Mouse (Mus musculus): ENCODE data around the gene Ier5l. TPM values are rescaled to one million over a fixed set of nuclear protein-coding genes. Genes with fewer than 3 reads are reported as not detected.

Gene Ier5l
- polyA plus RNA-seq, 1 experiment from 2014 or later, result 4.0 TPM

DNA sequence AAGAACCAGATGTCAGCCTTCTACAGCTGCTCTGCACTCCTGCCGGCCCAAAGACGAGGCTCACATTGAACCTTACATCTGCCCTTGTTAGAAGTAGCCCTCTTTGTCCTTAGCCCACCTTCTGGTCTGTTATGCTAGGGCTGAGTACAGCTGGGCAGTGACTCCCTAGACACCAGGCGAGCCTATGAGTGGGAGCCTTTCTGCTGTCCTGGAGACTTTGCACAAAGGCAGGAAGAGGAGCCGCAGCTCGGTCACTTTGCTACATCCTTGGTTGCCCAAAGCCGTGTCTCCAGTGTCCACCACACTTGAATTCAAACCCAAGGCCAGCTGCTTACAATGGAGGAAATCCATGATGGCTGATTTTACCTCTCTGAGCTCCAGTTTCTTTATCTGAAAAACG is 25.6 kb downstream of the Ier5l start:
- Histone ChIP-seq H3K4me1 (peaks cover 29% of the 10 kb centered on the region), H3K4me3 (no peak overlapping the region), H3K9ac (no peak overlapping the region), H3K36me3 (peaks cover 81% of the 10 kb centered on the region), H3K27me3 (no peaks in the 10 kb centered on the region), H3K9me3 (peaks cover 7% of the 10 kb centered on the region; the same call in 1 of the 2 replicates), H3K27ac (no peak overlapping the region), H3K4me2 (no peak overlapping the region)
- WGBS, result 75% methylated on average over 7 of the region's 7 CpGs
- no peak for ATAC-seq (ENCODE audit: insufficient number of reproducible peaks, insufficient read depth, low FRiP score, low TSS enrichment, low read depth)

DNA sequence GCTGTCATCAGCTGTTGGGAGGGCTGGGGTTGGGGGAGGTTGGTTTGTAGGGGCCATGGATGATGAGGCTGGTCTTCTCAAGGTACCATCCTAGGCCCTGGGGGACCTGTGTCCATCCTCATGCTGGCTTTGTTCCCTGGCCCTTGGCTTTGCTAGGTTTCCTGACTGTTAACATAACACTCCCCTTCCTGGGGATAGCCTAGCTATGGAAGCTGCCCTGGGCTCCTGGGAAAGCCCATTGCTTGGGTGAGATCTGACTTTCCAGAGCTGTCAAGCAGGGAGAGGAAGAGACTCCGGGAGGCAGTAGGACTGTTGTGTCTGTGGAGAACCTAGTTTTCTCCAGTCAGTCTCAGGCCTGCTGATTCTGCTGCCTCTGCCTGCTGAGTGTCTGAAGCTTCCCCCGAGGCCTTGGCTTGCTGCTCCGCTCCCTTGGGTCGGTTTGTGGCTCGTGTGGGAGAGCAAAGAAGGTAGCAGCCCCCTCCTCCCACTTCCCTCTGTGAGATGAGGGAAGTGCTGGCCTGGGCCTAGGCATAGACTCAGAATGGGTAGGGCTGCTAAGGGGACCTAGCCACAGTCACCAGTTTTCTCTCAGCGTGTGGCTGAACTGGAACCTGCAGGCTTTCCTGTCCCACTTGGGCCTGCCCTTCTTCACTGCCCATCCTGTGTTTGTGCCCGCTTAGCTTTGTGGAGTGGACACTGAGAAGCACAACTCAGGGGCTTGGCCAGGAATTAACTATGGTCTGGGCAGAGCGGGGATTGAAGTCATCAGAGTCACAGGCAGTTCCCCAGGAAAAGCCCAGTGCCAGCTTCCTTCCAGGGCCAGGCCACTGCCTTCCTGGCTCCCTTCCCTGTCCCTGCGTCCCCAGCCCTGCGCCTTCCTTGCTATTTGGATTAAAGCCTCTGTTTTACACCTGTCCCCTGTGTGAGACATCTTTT is 26.9 kb downstream of the Ier5l start:
- Histone ChIP-seq H3K4me1 (peaks cover 41% of the 10 kb centered on the region), H3K4me3 (no peak overlapping the region), H3K36me3 (peaks cover 86% of the 10 kb centered on the region), H3K27ac (peak overlapping the region; percentile 28; the same call in 1 of the 2 replicates), H3K27me3 (no peaks in the 10 kb centered on the region), H3K9me3 (peaks cover 7% of the 10 kb centered on the region; the same call in 1 of the 2 replicates), H3K4me2 (no peak overlapping the region), H3K9ac (0 out of 2 replicates have a peak overlapping the region, but pooled peaks have one; percentile 11)
- WGBS, result 74% methylated on average over 10 of the region's 10 CpGs
- no peak for ATAC-seq (ENCODE audit: insufficient number of reproducible peaks, insufficient read depth, low FRiP score, low TSS enrichment, low read depth)

DNA sequence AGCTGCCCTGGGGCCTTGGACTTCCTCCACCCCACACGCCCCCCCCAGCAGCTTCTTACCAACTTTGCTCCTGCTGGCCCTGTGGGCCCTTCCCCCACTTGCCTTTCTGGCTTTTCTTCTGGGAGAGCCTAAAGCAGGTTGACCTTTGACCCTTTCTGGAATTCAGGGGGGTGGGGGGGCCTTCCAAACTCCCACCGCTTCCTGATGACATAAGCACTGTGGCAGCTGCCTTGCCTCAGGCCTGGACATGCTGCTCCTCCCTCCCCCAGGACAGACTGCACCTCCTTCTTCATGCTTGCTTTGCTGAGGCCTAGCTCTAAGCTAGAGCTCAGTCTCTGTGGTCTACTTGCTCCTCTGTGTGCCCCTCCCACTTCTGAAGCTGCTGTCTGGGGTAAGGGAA is 28.7 kb downstream of the Ier5l start:
- H3K9me3 ChIP-seq, result peaks cover 7% of the 10 kb centered on the region; the same call in 1 of the 2 replicates
- peaks cover 54% of the 10 kb centered on the region for H3K4me1 ChIP-seq
- no peak for ATAC-seq (ENCODE audit: insufficient number of reproducible peaks, insufficient read depth, low FRiP score, low TSS enrichment, low read depth)
- no peak overlapping the region for H3K4me2 ChIP-seq
- no peaks in the 10 kb centered on the region for H3K27me3 ChIP-seq
- peaks cover 75% of the 10 kb centered on the region for H3K36me3 ChIP-seq
- peak overlapping the region; percentile 71 for H3K27ac ChIP-seq
- H3K9ac ChIP-seq, result peak overlapping the region; percentile 6; the same call in 1 of the 2 replicates
- WGBS, result 25% methylated on average over 2 of the region's 2 CpGs
- no peak overlapping the region for H3K4me3 ChIP-seq

DNA sequence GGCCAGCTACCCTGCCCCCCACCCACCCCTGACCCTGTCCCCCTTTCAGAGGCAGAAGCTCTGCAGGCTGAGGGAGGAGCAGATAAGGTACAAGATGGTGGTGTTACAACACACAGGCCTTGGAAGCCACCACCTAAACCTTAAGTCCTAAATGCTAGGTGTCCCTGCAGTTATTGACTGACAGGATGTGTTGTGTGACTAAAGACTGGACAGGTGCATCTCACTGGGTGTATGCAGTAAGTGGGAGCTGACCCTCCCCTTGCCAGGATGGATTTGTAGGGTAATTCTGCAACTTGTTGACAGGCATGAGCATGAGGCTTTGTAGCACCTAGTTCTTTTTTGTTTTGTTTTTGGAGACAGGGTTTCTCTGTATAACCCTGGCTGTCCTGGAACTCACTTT is 29.6 kb downstream of the Ier5l start:
- no peak for ATAC-seq (ENCODE audit: insufficient number of reproducible peaks, insufficient read depth, low FRiP score, low TSS enrichment, low read depth)
- no peak overlapping the region for H3K9ac ChIP-seq

DNA sequence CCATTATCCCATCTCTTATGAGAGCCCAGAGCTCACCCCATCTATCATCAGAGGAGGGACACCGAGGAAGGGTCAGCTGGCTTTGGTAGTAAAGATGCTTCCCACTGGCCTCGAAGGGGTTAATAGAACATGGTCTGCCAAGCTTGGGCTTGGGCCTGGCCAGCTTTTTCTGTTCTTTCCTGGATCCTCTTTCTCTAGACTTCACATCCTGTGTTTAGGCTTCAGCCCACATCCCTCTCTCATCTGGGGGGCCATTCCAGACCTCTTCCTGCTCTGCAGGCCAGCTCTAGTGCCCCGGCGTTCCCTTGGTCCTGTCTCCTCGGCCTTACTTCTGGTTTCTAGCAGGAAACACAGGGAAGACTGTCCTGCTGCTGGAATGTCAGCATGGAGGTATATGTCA is 30.0 kb downstream of the Ier5l start:
- peaks cover 74% of the 10 kb centered on the region for H3K36me3 ChIP-seq
- 67% methylated on average over 5 of the region's 5 CpGs for WGBS

More for the DNA sequence above, 29.6 kb downstream of the Ier5l start:
- Histone ChIP-seq H3K27me3 (no peaks in the 10 kb centered on the region), H3K27ac (peak overlapping the region; percentile 100), H3K4me2 (no peak overlapping the region), H3K36me3 (peaks cover 74% of the 10 kb centered on the region), H3K4me3 (no peak overlapping the region), H3K9me3 (peaks cover 1% of the 10 kb centered on the region; the same call in 1 of the 2 replicates), H3K4me1 (peaks cover 63% of the 10 kb centered on the region)

DNA sequence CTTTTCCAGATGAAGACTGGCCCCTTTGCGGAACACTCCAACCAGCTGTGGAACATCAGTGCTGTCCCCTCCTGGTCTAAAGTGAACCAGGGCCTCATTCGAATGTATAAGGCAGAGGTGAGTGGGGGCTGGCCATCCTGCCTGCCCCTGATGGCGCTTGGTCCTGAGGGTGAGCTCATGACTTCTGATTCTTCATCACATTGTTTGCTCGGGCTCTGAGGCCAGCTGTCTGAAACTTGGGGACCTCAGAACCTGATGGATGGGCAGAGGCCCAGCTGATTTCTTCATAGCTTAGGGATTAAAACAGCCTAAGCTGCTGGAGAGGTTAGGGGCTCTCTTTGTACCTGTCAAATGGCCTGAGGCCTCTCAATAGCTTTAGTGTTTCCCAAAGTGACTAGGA is 30.7 kb downstream of the Ier5l start:
- Histone ChIP-seq H3K36me3 (peaks cover 76% of the 10 kb centered on the region), H3K9ac (peak overlapping the region; percentile 71), H3K4me2 (no peak overlapping the region), H3K9me3 (no peaks in the 10 kb centered on the region), H3K4me3 (no peak overlapping the region), H3K27me3 (no peaks in the 10 kb centered on the region), H3K4me1 (peaks cover 65% of the 10 kb centered on the region), H3K27ac (peak overlapping the region; percentile 100)
- 47% methylated on average over 4 of the region's 4 CpGs for WGBS
- ATAC-seq (ENCODE audit: insufficient number of reproducible peaks, insufficient read depth, low FRiP score, low TSS enrichment, low read depth), result no peak

More for the DNA sequence above, 30.0 kb downstream of the Ier5l start:
- H3K4me1 ChIP-seq, result peaks cover 65% of the 10 kb centered on the region
- no peaks in the 10 kb centered on the region for H3K9me3 ChIP-seq
- no peak overlapping the region for H3K4me2 ChIP-seq
- H3K27ac ChIP-seq, result peak overlapping the region; percentile 100
- no peak overlapping the region for H3K4me3 ChIP-seq
- H3K27me3 ChIP-seq, result no peaks in the 10 kb centered on the region
- H3K9ac ChIP-seq, result 0 out of 2 replicates have a peak overlapping the region, but pooled peaks have one; percentile 22
- ATAC-seq (ENCODE audit: insufficient number of reproducible peaks, insufficient read depth, low FRiP score, low TSS enrichment, low read depth), result no peak

DNA sequence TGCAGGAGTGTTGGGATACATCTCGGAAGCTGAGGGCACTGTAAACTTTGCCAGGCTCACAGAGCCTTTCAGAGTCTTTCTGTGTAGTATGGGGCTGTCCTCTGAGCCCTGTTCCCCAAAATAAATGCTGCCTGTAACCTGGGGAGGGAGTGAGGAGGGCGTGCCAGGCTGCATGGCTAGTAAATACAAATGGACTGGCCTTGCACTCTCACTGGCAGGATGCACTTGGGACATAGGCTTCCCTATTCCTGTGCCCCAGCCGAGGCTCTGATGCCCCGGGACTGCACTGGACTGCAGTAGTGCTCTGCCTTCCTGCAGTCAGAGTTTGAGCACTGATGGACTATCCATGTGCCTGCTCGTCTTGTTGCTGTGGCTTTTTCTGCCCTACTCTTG is 31.5 kb downstream of the Ier5l start:
- Histone ChIP-seq H3K9ac (peak overlapping the region; percentile 71), H3K4me1 (peaks cover 65% of the 10 kb centered on the region), H3K4me3 (peak overlapping the region; percentile 34), H3K36me3 (peaks cover 76% of the 10 kb centered on the region), H3K4me2 (peak overlapping the region; percentile 61), H3K27ac (peak overlapping the region; percentile 100), H3K27me3 (no peaks in the 10 kb centered on the region), H3K9me3 (no peaks in the 10 kb centered on the region)
- ATAC-seq (ENCODE audit: insufficient number of reproducible peaks, insufficient read depth, low FRiP score, low TSS enrichment, low read depth), result no peak
- WGBS, result 28% methylated on average over 5 of the region's 5 CpGs

DNA sequence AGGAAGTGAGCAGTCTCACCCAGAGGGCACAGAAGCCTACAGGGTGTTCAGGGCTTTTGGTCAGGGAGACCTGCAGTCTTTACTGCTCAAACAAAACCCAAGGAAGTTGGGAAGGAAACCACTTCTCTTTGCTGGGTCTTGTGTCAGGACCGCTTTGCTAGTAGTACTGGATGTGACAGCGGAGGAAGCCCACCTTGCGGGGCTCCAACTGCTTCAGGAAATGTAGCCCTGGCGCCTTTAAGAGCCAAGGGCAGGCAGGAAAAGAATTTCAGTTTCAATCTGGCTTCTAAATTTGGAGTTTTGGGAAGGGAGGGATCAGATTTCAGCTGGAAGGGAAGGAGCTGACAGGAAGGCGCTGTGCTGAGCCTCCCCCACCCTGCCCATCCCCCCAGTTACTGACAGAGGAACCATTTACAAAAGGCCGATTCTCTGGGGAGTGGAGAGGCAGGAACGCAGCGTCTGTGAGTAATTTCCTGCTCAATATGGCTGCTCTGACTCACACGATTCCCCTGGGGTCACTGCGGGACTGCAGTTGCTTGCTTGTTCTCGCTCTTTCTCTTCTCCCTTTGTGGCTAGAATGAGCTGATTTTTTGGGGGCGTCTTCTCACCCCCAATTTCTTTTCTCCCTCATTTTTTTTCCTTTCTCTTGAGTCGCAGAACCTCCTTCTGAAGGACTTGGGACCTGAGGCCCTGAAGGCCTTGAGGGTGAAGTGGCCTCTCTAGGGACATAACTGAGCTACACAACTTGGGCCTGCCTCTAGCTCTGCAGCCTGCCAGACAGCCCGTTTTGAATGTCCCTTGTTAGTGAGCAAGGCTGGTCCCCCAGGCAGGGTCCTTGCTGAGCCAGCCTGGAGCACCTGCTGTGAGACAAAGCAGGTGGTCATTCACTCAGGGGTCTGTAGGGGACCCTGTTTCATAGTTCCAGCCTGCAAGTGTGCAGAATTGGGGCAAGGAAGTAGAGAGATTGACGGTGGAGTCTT is 32.2 kb downstream of the Ier5l start:
- H3K36me3 ChIP-seq, result peaks cover 73% of the 10 kb centered on the region
- peaks cover 65% of the 10 kb centered on the region for H3K4me1 ChIP-seq
- H3K27me3 ChIP-seq, result no peaks in the 10 kb centered on the region
- 2% methylated on average over 15 of the region's 15 CpGs for WGBS
- H3K9me3 ChIP-seq, result no peaks in the 10 kb centered on the region
- peak; percentile 72 for ATAC-seq (ENCODE audit: insufficient number of reproducible peaks, insufficient read depth, low FRiP score, low TSS enrichment, low read depth)
- H3K4me2 ChIP-seq, result peak overlapping the region; percentile 61
- H3K4me3 ChIP-seq, result peak overlapping the region; percentile 34
- peak overlapping the region; percentile 71 for H3K9ac ChIP-seq
- H3K27ac ChIP-seq, result peak overlapping the region; percentile 100

DNA sequence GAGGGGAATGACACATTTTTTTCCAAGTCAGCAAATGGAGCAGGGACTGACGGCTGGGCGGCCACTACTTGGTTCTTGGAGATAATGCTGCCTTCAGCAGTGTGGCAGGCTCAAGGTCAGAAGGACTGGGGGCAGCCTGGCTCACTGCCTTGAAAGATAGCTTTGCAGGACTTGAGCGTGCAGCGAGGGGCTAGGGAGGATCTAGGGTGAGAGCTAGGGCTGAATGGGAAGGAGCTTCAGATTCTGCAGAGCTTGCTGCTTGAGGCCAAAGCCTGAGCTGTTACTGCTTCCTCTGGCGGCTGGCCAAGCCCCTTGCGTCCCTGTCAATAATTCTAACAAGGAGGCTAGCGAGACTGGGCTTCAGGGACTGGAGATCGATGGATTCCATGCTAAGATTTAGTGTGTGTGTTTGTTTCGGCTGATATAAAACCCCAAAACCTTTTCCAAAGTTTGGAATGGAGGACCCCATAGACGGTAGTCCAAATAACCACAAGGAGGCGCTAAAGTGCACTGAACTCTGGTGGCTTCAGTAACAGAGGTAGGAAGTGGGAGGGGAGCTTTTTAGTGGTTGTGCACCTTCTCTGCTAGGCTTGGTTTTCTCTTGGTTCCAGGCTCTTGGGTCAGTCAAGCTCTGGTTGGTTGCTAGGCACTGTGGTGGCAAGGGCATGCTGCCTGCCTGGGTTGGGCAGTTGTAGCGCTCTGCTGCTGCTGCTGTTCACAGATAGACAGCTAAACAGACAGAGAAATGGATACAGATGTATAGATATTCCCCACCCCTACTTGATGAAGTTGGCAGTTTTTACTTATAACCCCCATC is 33.1 kb downstream of the Ier5l start:
- Histone ChIP-seq H3K27me3 (no peaks in the 10 kb centered on the region), H3K27ac (peak overlapping the region; percentile 100), H3K4me3 (peak overlapping the region; percentile 11; the same call in 1 of the 2 replicates), H3K9ac (peak overlapping the region; percentile 71), H3K4me2 (peak overlapping the region; percentile 61), H3K9me3 (no peaks in the 10 kb centered on the region), H3K36me3 (peaks cover 67% of the 10 kb centered on the region), H3K4me1 (peaks cover 65% of the 10 kb centered on the region)
- 0 out of 2 replicates have a peak, but pooled peaks have one; percentile 38 for ATAC-seq (ENCODE audit: insufficient number of reproducible peaks, insufficient read depth, low FRiP score, low TSS enrichment, low read depth)
- 7% methylated on average over 12 of the region's 12 CpGs for WGBS

DNA sequence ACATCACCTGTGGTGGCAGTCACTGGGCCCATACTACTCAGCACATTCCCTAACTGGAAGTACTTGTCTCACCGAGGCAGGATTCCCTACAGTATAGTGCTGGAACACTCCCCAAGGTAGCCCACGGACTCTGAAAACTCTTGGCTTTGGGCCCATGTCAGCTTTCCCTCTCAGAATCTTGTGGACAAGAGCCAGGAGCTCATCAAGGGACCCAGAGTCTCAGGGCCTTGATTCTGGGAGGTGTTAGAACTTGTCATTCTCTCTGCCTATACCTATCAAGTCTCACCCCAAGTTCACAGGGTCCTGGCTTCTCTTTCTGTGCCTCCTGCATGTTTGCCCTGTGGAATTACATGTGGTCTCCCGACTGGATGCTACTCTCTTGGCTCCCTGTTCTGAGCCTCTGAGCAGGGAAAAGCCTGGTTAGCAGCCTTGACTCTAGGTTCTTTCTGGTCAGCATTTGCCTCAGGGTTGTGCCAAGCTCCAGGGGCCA is 33.8 kb downstream of the Ier5l start:
- Histone ChIP-seq H3K27ac (peak overlapping the region; percentile 100), H3K9ac (peak overlapping the region; percentile 59), H3K9me3 (no peaks in the 10 kb centered on the region), H3K27me3 (no peaks in the 10 kb centered on the region), H3K36me3 (peaks cover 65% of the 10 kb centered on the region), H3K4me1 (peaks cover 59% of the 10 kb centered on the region), H3K4me3 (no peak overlapping the region), H3K4me2 (peak overlapping the region; percentile 61)
- ATAC-seq (ENCODE audit: insufficient number of reproducible peaks, insufficient read depth, low FRiP score, low TSS enrichment, low read depth), result no peak
- 30% methylated on average over 3 of the region's 3 CpGs for WGBS
